Mouse (Mus musculus) left cerebral cortex, postnatal 25 days (tissue): ENCODE results near the gene Tle4. TPM values are rescaled to one million over a fixed set of nuclear protein-coding genes. Genes with fewer than 3 reads are reported as not detected.

ENCODE experiments used
- DNase-seq, 2 experiments: peaks; one replicate each; pipeline ENCODE4 v3.0.0; 2022; ENCODE audit warnings: low spot score in 2 of 2, mixed read lengths in 1 of 2
- intact Hi-C: fragments of 180-260 bp; cut with DNase I; formaldehyde crosslinking; loops from one replicate; pipeline ENCODE4 v1.15.1; 2025
- total RNA-seq, 2 experiments: library from RNA; stranded (reverse); gene quantifications; 2 replicates each; pipeline ENCODE4 v1.2.3; 2021

Tle4 gene
- total RNA-seq, 2 experiments from 2014 or later, result 39.6 to 41.5 TPM

GRCm38 (mm10) chr19:14543305-14543704 is 54.5 kb downstream of the Tle4 start:
- intact Hi-C loops, result no loop called here
- no peak for DNase-seq

- no peak for DNase-seq
- intact Hi-C loops, result no loop called here
Measured at GRCm38 (mm10) chr19:14540678-14541077, 57.2 kb downstream of the Tle4 start.

- intact Hi-C loops, result no loop called here
- DNase-seq, result no peak
Measured at GRCm38 (mm10) chr19:14536676-14537075, 61.2 kb downstream of the Tle4 start.

GRCm38 (mm10) chr19:14534447-14534846 is 63.4 kb downstream of the Tle4 start:
- intact Hi-C loops, result no loop called here
- no peak for DNase-seq

GRCm38 (mm10) chr19:14532861-14533260 is 65.0 kb downstream of the Tle4 start:
- intact Hi-C loops, result no loop called here
- DNase-seq, result no peak

GRCm38 (mm10) chr19:14520098-14520802 is 77.6 kb downstream of the Tle4 start:
- intact Hi-C loops, result no loop called here
- no peak for DNase-seq

- intact Hi-C loops, result no loop called here
- DNase-seq, result no peak
Measured at GRCm38 (mm10) chr19:14519186-14519585, 78.7 kb downstream of the Tle4 start.

- intact Hi-C loops, result no loop called here
- no peak for DNase-seq
Measured at GRCm38 (mm10) chr19:14518438-14519044, 79.3 kb downstream of the Tle4 start.

GRCm38 (mm10) chr19:14516420-14516819 is 81.4 kb downstream of the Tle4 start:
- DNase-seq, result no peak
- intact Hi-C loops, result no loop called here

- intact Hi-C loops, result no loop called here
- DNase-seq, result no peak
Measured at GRCm38 (mm10) chr19:14508819-14509218, 89.0 kb downstream of the Tle4 start.

GRCm38 (mm10) chr19:14507911-14508310 is 89.9 kb downstream of the Tle4 start:
- no peak for DNase-seq
- intact Hi-C loops, result no loop called here

- intact Hi-C loops, result no loop called here
- DNase-seq, result no peak
Measured at GRCm38 (mm10) chr19:14506875-14507670, 90.8 kb downstream of the Tle4 start.

- intact Hi-C loops, result no loop called here
- DNase-seq, result no peak
Measured at GRCm38 (mm10) chr19:14505885-14506548, 91.8 kb downstream of the Tle4 start.

GRCm38 (mm10) chr19:14505401-14505800 is 92.5 kb downstream of the Tle4 start:
- intact Hi-C loops, result no loop called here
- no peak for DNase-seq

GRCm38 (mm10) chr19:14503862-14504261 is 94.0 kb downstream of the Tle4 start:
- no peak for DNase-seq
- intact Hi-C loops, result no loop called here

- DNase-seq, result no peak
- intact Hi-C loops, result no loop called here
Measured at GRCm38 (mm10) chr19:14502234-14502633, 95.6 kb downstream of the Tle4 start.

GRCm38 (mm10) chr19:14499835-14500425 is 97.9 kb downstream of the Tle4 start:
- intact Hi-C loops, result no loop called here
- DNase-seq, result peak in 1 of 2 experiments; percentile 27

- intact Hi-C loops, result no loop called here
Measured at GRCm38 (mm10) chr19:14493047-14493446, 104.8 kb downstream of the Tle4 start.

GRCm38 (mm10) chr19:14487180-14487579 is 110.7 kb downstream of the Tle4 start:
- intact Hi-C loops, result no loop called here
- no peak for DNase-seq

More at GRCm38 (mm10) chr19:14493047-14493446, 104.8 kb downstream of the Tle4 start:
- DNase-seq, result no peak

GRCm38 (mm10) chr19:14485176-14485575 is 112.7 kb downstream of the Tle4 start:
- intact Hi-C loops, result no loop called here
- no peak for DNase-seq
